In genomic region chr17:58002845-58003244, GRCm38 (mm10) we compare ENCODE assay signal across 19 mouse cellular contexts.
DNase-seq lines count a peak whose midpoint lies in the region; ATAC-seq and TF ChIP-seq lines count a peak whose summit lies in the region.
"Had no signal": no experiment of that assay in that cellular context is flagged by ENCODE, and none has a peak within 500 bp of the region (broad histone marks: within the 10 kb centered on the region; RNA-seq: fewer than 3 reads in every experiment).

No protein-coding gene starts in this region.

- TF ChIP-seq EP300 in heart, adult 2 months (IDR thresholded peaks at IDR 0.05; ENCODE audit: insufficient read depth, low read depth, low read length): no peak

- no peak overlapping the region for H3K4me3 ChIP-seq in forebrain, embryonic 15.5 days
- no peak overlapping the region for H3K4me3 ChIP-seq in forebrain, embryonic 12.5 days (replicated peaks)
- no peak overlapping the region for H3K4me3 ChIP-seq in midbrain, embryonic 14.5 days (replicated peaks; ENCODE audit: low read depth, low read length)
- no peak overlapping the region for H3K4me3 ChIP-seq in midbrain, embryonic 10.5 days
- H3K4me3 ChIP-seq in midbrain, embryonic 16.5 days (ENCODE audit: low read depth, low read length): no peak overlapping the region
- H3K4me3 ChIP-seq in heart, adult 2 months: no peak overlapping the region
- H3K4me3 ChIP-seq: embryonic facial prominence, embryonic 10.5 days; embryonic facial prominence, embryonic 12.5 days; forebrain, embryonic 13.5 days had no signal

- no peaks in the 10 kb centered on the region for H3K36me3 ChIP-seq in forebrain, embryonic 15.5 days
- no peaks in the 10 kb centered on the region for H3K36me3 ChIP-seq in forebrain, embryonic 12.5 days (replicated peaks)
- no peaks in the 10 kb centered on the region for H3K36me3 ChIP-seq in midbrain, embryonic 14.5 days (ENCODE audit: control insufficient read depth, insufficient read depth, low read length)
- no peaks in the 10 kb centered on the region for H3K36me3 ChIP-seq in midbrain, embryonic 10.5 days
- H3K36me3 ChIP-seq in midbrain, embryonic 16.5 days (ENCODE audit: control insufficient read depth, insufficient read depth, low read length): no peaks in the 10 kb centered on the region
- no peaks in the 10 kb centered on the region for H3K36me3 ChIP-seq in heart, adult 2 months (ENCODE audit: control insufficient read depth, insufficient read depth, low read length)
- H3K36me3 ChIP-seq: embryonic facial prominence, embryonic 10.5 days; embryonic facial prominence, embryonic 12.5 days had no signal

- no peaks in the 10 kb centered on the region for H3K27me3 ChIP-seq in forebrain, embryonic 15.5 days
- no peaks in the 10 kb centered on the region for H3K27me3 ChIP-seq in forebrain, embryonic 12.5 days
- no peaks in the 10 kb centered on the region for H3K27me3 ChIP-seq in midbrain, embryonic 14.5 days (ENCODE audit: control insufficient read depth, insufficient read depth, low read length)
- no peaks in the 10 kb centered on the region for H3K27me3 ChIP-seq in midbrain, embryonic 10.5 days (ENCODE audit: low read depth, poor library complexity, severe bottlenecking)
- no peaks in the 10 kb centered on the region for H3K27me3 ChIP-seq in midbrain, embryonic 16.5 days (ENCODE audit: control insufficient read depth, insufficient read depth, low read depth, low read length)
- no peaks in the 10 kb centered on the region for H3K27me3 ChIP-seq in heart, adult 2 months (ENCODE audit: control insufficient read depth, insufficient read depth, low read length)
- H3K27me3 ChIP-seq: embryonic facial prominence, embryonic 12.5 days; forebrain, embryonic 13.5 days had no signal

- no peak overlapping the region for H3K4me2 ChIP-seq in forebrain, embryonic 15.5 days (replicated peaks)
- H3K4me2 ChIP-seq in forebrain, embryonic 12.5 days: no peak overlapping the region
- H3K4me2 ChIP-seq in midbrain, embryonic 14.5 days (ENCODE audit: low read length): no peak overlapping the region
- H3K4me2 ChIP-seq in midbrain, embryonic 16.5 days (ENCODE audit: low read length): no peak overlapping the region
- H3K4me2 ChIP-seq: embryonic facial prominence, embryonic 12.5 days; forebrain, embryonic 13.5 days had no signal

- intact Hi-C loops in heart, adult 2 months (cut with DNase I): no loop called here

- H3K9ac ChIP-seq in forebrain, embryonic 15.5 days (replicated peaks): no peak overlapping the region
- no peak overlapping the region for H3K9ac ChIP-seq in forebrain, embryonic 12.5 days
- no peak overlapping the region for H3K9ac ChIP-seq in midbrain, embryonic 14.5 days (replicated peaks; ENCODE audit: low read length)
- H3K9ac ChIP-seq in midbrain, embryonic 16.5 days (ENCODE audit: low read depth, low read length): no peak overlapping the region
- no peak overlapping the region for H3K9ac ChIP-seq in heart, adult 2 months (ENCODE audit: low read depth, low read length)
- H3K9ac ChIP-seq: embryonic facial prominence, embryonic 12.5 days; forebrain, embryonic 13.5 days; forebrain, postnatal 0 days had no signal

- H3K27ac ChIP-seq in forebrain, embryonic 15.5 days (replicated peaks): no peak overlapping the region
- H3K27ac ChIP-seq in forebrain, embryonic 12.5 days: no peak overlapping the region
- no peak overlapping the region for H3K27ac ChIP-seq in midbrain, embryonic 14.5 days (replicated peaks; ENCODE audit: low read depth, low read length)
- no peak overlapping the region for H3K27ac ChIP-seq in midbrain, embryonic 10.5 days (replicated peaks)
- no peak overlapping the region for H3K27ac ChIP-seq in midbrain, embryonic 16.5 days (ENCODE audit: low read length)
- H3K27ac ChIP-seq in heart, adult 2 months: no peak overlapping the region
- H3K27ac ChIP-seq: embryonic facial prominence, embryonic 10.5 days; embryonic facial prominence, embryonic 12.5 days; forebrain, embryonic 13.5 days had no signal

- no peaks in the 10 kb centered on the region for H3K79me2 ChIP-seq in heart, adult 2 months (replicated peaks; ENCODE audit: control insufficient read depth, insufficient read depth, low read length)

- TF ChIP-seq POLR2A in brain, embryonic 14.5 days (IDR thresholded peaks at IDR 0.05; ENCODE audit: borderline replicate concordance, extremely low read depth, insufficient read depth, insufficient read length, poor library complexity, severe bottlenecking): no peak
- TF ChIP-seq POLR2A in heart, adult 2 months (IDR thresholded peaks at IDR 0.05; ENCODE audit: insufficient read depth, low read depth, low read length): no peak

- DNase-seq in midbrain, embryonic 14.5 days: peak; percentile 18
- DNase-seq in midbrain, embryonic 10.5 days (ENCODE audit: low spot score): no peak
- peak; percentile 20 for DNase-seq in brain, embryonic 14.5 days (ENCODE audit: low read depth)
- DNase-seq in heart, adult 2 months: no peak
- DNase-seq: adrenal gland, adult 2 months; adrenal gland, postnatal 10 days; adrenal gland, postnatal 25 days; cerebellum, adult 11-12 months; cerebellum, adult 2 months; cerebellum, adult 9-10 months; cerebellum, postnatal 10 days; cerebellum, postnatal 25 days had no signal

- H3K9me3 ChIP-seq in forebrain, embryonic 15.5 days: no peaks in the 10 kb centered on the region
- H3K9me3 ChIP-seq in forebrain, embryonic 12.5 days: no peaks in the 10 kb centered on the region
- H3K9me3 ChIP-seq in midbrain, embryonic 14.5 days (ENCODE audit: control insufficient read depth, low read length): no peaks in the 10 kb centered on the region
- no peaks in the 10 kb centered on the region for H3K9me3 ChIP-seq in midbrain, embryonic 10.5 days (replicated peaks)
- no peaks in the 10 kb centered on the region for H3K9me3 ChIP-seq in midbrain, embryonic 16.5 days (replicated peaks; ENCODE audit: control insufficient read depth, low read length, poor library complexity, severe bottlenecking)
- H3K9me3 ChIP-seq: embryonic facial prominence, embryonic 10.5 days; embryonic facial prominence, embryonic 12.5 days; forebrain, embryonic 13.5 days had no signal

- no peak for TF ChIP-seq CTCF in brain, embryonic 14.5 days (IDR thresholded peaks at IDR 0.05; ENCODE audit: borderline replicate concordance, extremely low read depth, insufficient read depth, insufficient read length)
- TF ChIP-seq CTCF in heart, adult 2 months (IDR thresholded peaks at IDR 0.05): no peak

- WGBS in forebrain, embryonic 15.5 days: 74% methylated on average over 5 of the region's 5 CpGs
- WGBS in forebrain, embryonic 12.5 days: 88% methylated on average over 5 of the region's 5 CpGs
- 55% methylated on average over 5 of the region's 5 CpGs for WGBS in midbrain, embryonic 14.5 days
- 89% methylated on average over 5 of the region's 5 CpGs for WGBS in midbrain, embryonic 10.5 days
- 57% methylated on average over 5 of the region's 5 CpGs for WGBS in midbrain, embryonic 16.5 days
- WGBS in heart, adult 2 months: 81% methylated on average over 5 of the region's 5 CpGs

- 0 out of 2 replicates have a peak, but pooled peaks have one; percentile 11 for ATAC-seq in forebrain, embryonic 15.5 days (replicated peaks)
- ATAC-seq in forebrain, embryonic 12.5 days (ENCODE audit: low FRiP score): no peak
- ATAC-seq in midbrain, embryonic 14.5 days (ENCODE audit: low FRiP score, low TSS enrichment): peak; percentile 49; the same call in 1 of the 2 replicates
- ATAC-seq in midbrain, embryonic 16.5 days: peak; percentile 66

- H3K4me1 ChIP-seq in forebrain, embryonic 15.5 days: peaks cover 11% of the 10 kb centered on the region
- H3K4me1 ChIP-seq in forebrain, embryonic 12.5 days: no peaks in the 10 kb centered on the region; the same call in 1 of the 2 replicates
- H3K4me1 ChIP-seq in midbrain, embryonic 14.5 days (ENCODE audit: control insufficient read depth, insufficient read depth, low read length): no peaks in the 10 kb centered on the region
- H3K4me1 ChIP-seq in midbrain, embryonic 10.5 days: no peaks in the 10 kb centered on the region; the same call in 1 of the 2 replicates
- peaks cover 8% of the 10 kb centered on the region; the same call in 1 of the 2 replicates for H3K4me1 ChIP-seq in midbrain, embryonic 16.5 days (ENCODE audit: control insufficient read depth, insufficient read depth, low read length)
- no peaks in the 10 kb centered on the region for H3K4me1 ChIP-seq in heart, adult 2 months (ENCODE audit: control insufficient read depth, insufficient read depth, low read length)
- H3K4me1 ChIP-seq: embryonic facial prominence, embryonic 10.5 days; embryonic facial prominence, embryonic 12.5 days; forebrain, embryonic 13.5 days had no signal

Comparison
In these comparisons a context has a peak if more than half of its experiments do, and no peak if none do; other contexts are left out.
1. DNase-seq: peak in midbrain, embryonic 14.5 days (single experiment) and brain, embryonic 14.5 days (single experiment); none in midbrain, embryonic 10.5 days (single experiment) and heart, adult 2 months (0 of 2).